Mouse (Mus musculus) C2C12 (cell line): ENCODE data around the gene Mks1. TPM values are rescaled to one million over a fixed set of nuclear protein-coding genes. Genes with fewer than 3 reads are reported as not detected.
"Not testable (repeated sequence)": the region's sequence is repeated elsewhere in the genome, so short reads cannot be mapped to it uniquely, and the experiment has no call there.

Experiments used
- H3K27me3 ChIP-seq: one replicate; pipeline ENCODE4 v1.6.1; 2011; ENCODE audit not compliant: control insufficient read depth, insufficient read depth, insufficient read length
- H3K36me3 ChIP-seq: one replicate; pipeline ENCODE4 v1.6.1; 2011; ENCODE audit not compliant: control insufficient read depth, insufficient read depth
- H3K4me3 ChIP-seq: one replicate; pipeline ENCODE4 v1.5.1; 2011; ENCODE audit warnings: mild to moderate bottlenecking, control low read depth; ENCODE audit not compliant: poor library complexity, insufficient read depth, severe bottlenecking
- H3K79me2 ChIP-seq: one replicate; pipeline ENCODE4 v1.6.1; 2011; ENCODE audit not compliant: control insufficient read depth, insufficient read depth
- H3K79me3 ChIP-seq: one replicate; pipeline ENCODE4 v1.6.1; 2011; ENCODE audit warnings: low read depth, control low read depth
- H3ac ChIP-seq: one replicate; pipeline ENCODE3; 2011; ENCODE audit warnings: low read depth; ENCODE audit not compliant: control insufficient read depth, insufficient read length
- CEBPB ChIP-seq: IDR thresholded peaks from one replicate; pipeline ENCODE4 v1.6.1; 2011; ENCODE audit warnings: low read depth, mild to moderate bottlenecking, control low read depth, moderate library complexity
- CTCF ChIP-seq: IDR thresholded peaks from one replicate; pipeline ENCODE4 v1.5.1; 2011; ENCODE audit not compliant: control insufficient read depth, insufficient read depth, insufficient read length
- FOSL1 ChIP-seq: IDR thresholded peaks from one replicate; pipeline ENCODE4 v1.8.0; 2011; ENCODE audit warnings: mild to moderate bottlenecking, low read length; ENCODE audit not compliant: poor library complexity, insufficient read depth, severe bottlenecking
- MAX ChIP-seq: IDR thresholded peaks from one replicate; pipeline ENCODE4 v1.6.1; 2011; ENCODE audit warnings: mild to moderate bottlenecking, control low read depth
- MYOD1 ChIP-seq: IDR thresholded peaks from one replicate; pipeline ENCODE4 v1.6.1; 2011; ENCODE audit warnings: low read depth; ENCODE audit not compliant: control insufficient read depth, insufficient read length
- MYOG ChIP-seq: IDR thresholded peaks from one replicate; pipeline ENCODE4 v1.6.1; 2011; ENCODE audit not compliant: control insufficient read depth, insufficient read length; ENCODE audit errors: extremely low read depth
- USF1 ChIP-seq: IDR thresholded peaks from one replicate; pipeline ENCODE4 v1.6.1; 2011; ENCODE audit warnings: low read depth, mild to moderate bottlenecking, control low read depth, moderate library complexity
- polyA plus RNA-seq: library from polyadenylated mRNA; unstranded; fragments of >200 nt; fragmentation: generic; extraction: Trizol; gene quantifications from one replicate; pipeline ENCODE4 v1.2.1, GENCODE M21; 2012; ENCODE audit warnings: missing spikeins

Gene Mks1
- polyA plus RNA-seq, 1 experiment = 5.8 TPM

DNA sequence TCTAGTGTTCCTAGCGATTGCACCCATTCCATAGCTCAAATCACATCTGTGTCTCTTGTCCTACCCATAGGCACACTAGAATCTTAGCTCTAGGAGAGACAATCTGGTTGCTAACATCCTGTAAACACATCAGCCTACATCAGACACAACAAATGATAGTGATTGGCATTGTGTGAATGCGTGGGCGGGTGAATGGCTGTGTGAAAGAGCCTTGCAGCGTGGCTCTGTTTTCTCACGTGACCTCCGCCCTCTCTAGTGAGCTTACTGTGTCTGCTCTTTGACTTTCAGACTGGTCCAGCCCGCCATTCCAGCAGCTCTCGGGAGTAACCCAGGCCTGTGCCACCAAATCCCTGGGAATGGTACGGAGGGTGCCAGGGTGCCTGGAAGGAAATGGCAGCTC is 7.4 kb downstream of the Mks1 start:
- Histone ChIP-seq H3K79me2 (no peaks in the 10 kb centered on the region), H3K27me3 (no peaks in the 10 kb centered on the region), H3K36me3 (peaks cover 6% of the 10 kb centered on the region), H3K4me3 (no peak overlapping the region), H3K79me3 (no peaks in the 10 kb centered on the region), H3ac (no peak overlapping the region)
- TF ChIP-seq CEBPB = no peak
- TF ChIP-seq MAX = no peak
- TF ChIP-seq CTCF = no peak
- no peak for TF ChIP-seq MYOG
- no peak for TF ChIP-seq FOSL1
- TF ChIP-seq USF1 = no peak
- TF ChIP-seq MYOD1 = no peak

DNA sequence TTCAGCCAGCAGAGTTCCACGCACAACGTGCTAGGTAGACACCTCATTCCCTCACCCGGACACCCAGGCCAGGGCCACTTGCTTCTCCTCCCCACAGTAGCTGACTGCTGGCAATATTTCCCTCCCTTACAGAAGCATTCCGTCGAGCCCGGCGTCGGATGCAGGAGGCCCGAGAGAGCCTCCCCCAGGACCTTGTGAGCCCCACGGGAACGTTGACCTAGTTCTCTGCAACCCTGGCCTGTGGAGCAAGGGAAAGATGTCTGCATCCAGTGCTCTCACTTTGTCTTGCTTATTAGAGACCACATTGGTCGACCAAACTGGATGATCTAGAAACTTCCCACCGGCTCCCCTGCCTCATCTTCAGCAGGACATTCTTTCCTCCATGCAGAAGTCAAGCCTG is 9.8 kb downstream of the Mks1 start:
- H3K4me3 ChIP-seq = no peak overlapping the region
- no peaks in the 10 kb centered on the region for H3K27me3 ChIP-seq
- TF ChIP-seq MYOD1 (no peak), MAX (no peak), MYOG (no peak), CTCF (no peak), FOSL1 (no peak), CEBPB (no peak), USF1 (no peak)
- no peaks in the 10 kb centered on the region for H3K79me2 ChIP-seq
- peaks cover 6% of the 10 kb centered on the region for H3K36me3 ChIP-seq
- H3ac ChIP-seq = no peak overlapping the region
- no peaks in the 10 kb centered on the region for H3K79me3 ChIP-seq

- peaks cover 25% of the 10 kb centered on the region for H3K27me3 ChIP-seq
- H3K79me2 ChIP-seq, H3K4me3 ChIP-seq, H3ac ChIP-seq, H3K36me3 ChIP-seq, H3K79me3 ChIP-seq: not testable (repeated sequence)
Measured at GRCm38 (mm10) chr11:87866891-87867290, 13.9 kb downstream of the Mks1 start.

DNA sequence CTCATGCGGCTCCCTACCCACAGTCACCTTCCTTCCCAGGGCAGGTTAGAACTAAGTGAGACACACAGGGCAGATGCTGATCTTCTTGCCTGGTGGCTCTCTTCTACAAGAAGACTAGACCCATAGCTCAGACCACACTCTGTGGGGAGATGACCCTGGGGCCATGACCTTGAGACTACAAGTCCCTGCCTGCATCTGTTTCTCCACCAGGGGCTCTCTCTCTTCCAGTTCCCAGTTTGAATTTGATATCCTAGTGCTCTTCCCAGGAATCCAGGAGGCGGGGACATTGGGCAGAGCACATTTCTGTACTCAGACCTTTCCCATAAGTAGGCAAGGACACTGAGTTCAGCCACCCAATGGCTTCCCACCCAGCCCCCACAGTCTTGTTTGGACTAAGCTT is 17.1 kb downstream of the Mks1 start:
- no peaks in the 10 kb centered on the region for H3K79me2 ChIP-seq
- H3ac ChIP-seq = no peak overlapping the region
- no peak overlapping the region for H3K4me3 ChIP-seq
- TF ChIP-seq MAX = no peak
- no peak for TF ChIP-seq USF1
- peaks cover 50% of the 10 kb centered on the region for H3K27me3 ChIP-seq
- H3K36me3 ChIP-seq = no peaks in the 10 kb centered on the region
- no peaks in the 10 kb centered on the region for H3K79me3 ChIP-seq

DNA sequence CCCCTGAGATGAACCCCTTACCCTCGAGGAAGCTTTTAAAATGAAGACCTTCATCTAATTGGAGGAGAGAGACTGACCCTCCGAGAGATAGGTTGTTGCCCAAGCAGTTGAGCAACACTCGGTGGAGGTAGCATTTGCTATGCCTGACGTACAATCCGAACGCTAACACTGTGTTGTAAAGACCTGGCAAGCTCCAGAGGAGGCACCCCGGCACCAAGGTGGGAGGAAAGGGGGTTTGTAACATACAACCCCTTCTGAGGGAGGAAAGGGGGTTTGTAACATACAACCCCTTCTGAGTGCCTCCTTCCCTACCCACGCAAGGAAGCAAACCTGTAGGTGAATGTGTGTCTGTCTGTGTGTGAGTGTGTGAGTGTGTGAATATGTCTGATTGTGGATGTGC is 18.8 kb downstream of the Mks1 start:
- no peak overlapping the region for H3K4me3 ChIP-seq
- H3K79me2 ChIP-seq = no peaks in the 10 kb centered on the region
- H3ac ChIP-seq = no peak overlapping the region
- H3K27me3 ChIP-seq = peaks cover 67% of the 10 kb centered on the region
- H3K79me3 ChIP-seq = no peaks in the 10 kb centered on the region
- no peaks in the 10 kb centered on the region for H3K36me3 ChIP-seq
- TF ChIP-seq MAX = no peak
- no peak for TF ChIP-seq USF1
- TF ChIP-seq CEBPB = no peak
- TF ChIP-seq FOSL1 = no peak
- TF ChIP-seq MYOD1 = no peak
- no peak for TF ChIP-seq CTCF
- TF ChIP-seq MYOG = no peak

GRCm38 (mm10) chr11:87875436-87875835 is 22.4 kb downstream of the Mks1 start, which contains the start of gene Epx:
Gene Epx (minus strand): TSS chr11:87875536.
- no peaks in the 10 kb centered on the region for H3K79me3 ChIP-seq
- peaks cover 73% of the 10 kb centered on the region for H3K27me3 ChIP-seq

GRCm38 (mm10) chr11:87879826-87880225 is 26.8 kb downstream of the Mks1 start:
- Histone ChIP-seq H3K79me2 (no peaks in the 10 kb centered on the region), H3K27me3 (peaks cover 60% of the 10 kb centered on the region), H3K36me3 (no peaks in the 10 kb centered on the region), H3K4me3 (no peak overlapping the region), H3K79me3 (no peaks in the 10 kb centered on the region), H3ac (no peak overlapping the region)
- TF ChIP-seq CEBPB = no peak
- TF ChIP-seq USF1 = no peak
- no peak for TF ChIP-seq CTCF

More at GRCm38 (mm10) chr11:87875436-87875835, 22.4 kb downstream of the Mks1 start, which contains the start of gene Epx:
- no peak for TF ChIP-seq CEBPB
- TF ChIP-seq MYOD1 = no peak
- no peak for TF ChIP-seq USF1
- TF ChIP-seq CTCF = no peak
- TF ChIP-seq MYOG = no peak
- TF ChIP-seq MAX = no peak
- TF ChIP-seq FOSL1 = no peak
- no peak within 1 kb of the TSS for H3K4me3 ChIP-seq
- H3K36me3 ChIP-seq = no peaks in the 10 kb centered on the region
- H3K79me2 ChIP-seq = no peaks in the 10 kb centered on the region
- no peak within 1 kb of the TSS for H3ac ChIP-seq
